Mouse (Mus musculus) CD4-positive naive resting alpha-beta T cell, adult 76 days (primary cell): ENCODE measurements around the gene Cpeb2. TPM values are rescaled to one million over a fixed set of nuclear protein-coding genes. Genes with fewer than 3 reads are reported as not detected.

Source experiments
- total RNA-seq: library from RNA; stranded (reverse); gene quantifications from one replicate; pipeline ENCODE4 v1.2.4, GENCODE M21; 2023

Cpeb2 gene
- 25.7 TPM for total RNA-seq

GRCm38 (mm10) chr5:43232480-43233315 lies at the start of gene Cpeb2:
Cpeb2 (plus strand) TSS chr5:43233170.

